Mouse (Mus musculus): Measurements from ENCODE around the gene Tmem115.

DNA sequence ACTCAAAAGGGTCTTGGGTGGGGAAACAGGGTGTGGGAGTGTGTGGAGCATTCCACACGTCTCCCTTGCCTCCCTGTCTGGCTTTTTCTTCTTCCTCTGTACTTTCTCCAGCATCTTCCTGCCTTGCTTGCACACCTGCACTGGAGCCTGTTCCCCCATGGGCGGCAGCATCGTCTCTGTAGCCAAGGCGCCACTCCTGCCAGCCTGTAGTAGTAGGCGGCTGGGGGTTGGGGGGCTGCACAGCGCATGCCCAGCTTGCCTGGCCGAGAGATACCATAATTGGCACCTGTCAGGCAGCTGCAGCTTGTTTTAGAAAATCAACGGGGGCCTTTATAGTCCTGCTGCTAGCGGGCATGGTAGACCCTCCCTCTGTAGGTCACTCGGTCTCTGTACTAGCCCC lies 25.5 kb upstream of the Tmem115 start:
- TF ChIP-seq MAFK (IDR thresholded peaks at IDR 0.05; ENCODE audit: insufficient read depth, low read depth, low read length): no peak
- no peak for TF ChIP-seq ZC3H11A (IDR thresholded peaks at IDR 0.05; ENCODE audit: borderline replicate concordance, low read depth, low read length)
